Mouse (Mus musculus) embryonic facial prominence, embryonic 14.5 days (tissue): ENCODE measurements around the gene Gm20605. TPM values are rescaled to one million over a fixed set of nuclear protein-coding genes. Genes with fewer than 3 reads are reported as not detected.

Experiments
- polyA plus RNA-seq: library from polyadenylated mRNA; unstranded; fragments of >200 nt; fragmentation: Nextera tagmentation; extraction: Ambion mirVana; gene quantifications from 2 replicates; pipeline ENCODE4 v1.2.1, GENCODE M21; 2014

The Gm20605 gene
- polyA plus RNA-seq, 1 experiment from 2014 or later = 6.4 TPM

Other genes starting within 250 kb of the Gm20605 start
- gene Zan, start 152.1 kb upstream of the Gm20605 start, polyA plus RNA-seq = 0.21 and 0.26 TPM in 2 replicates
- gene Pop7, start 126.7 kb upstream of the Gm20605 start, polyA plus RNA-seq = 49.8 and 52.0 TPM in 2 replicates
- gene Gigyf1, start 110.6 kb upstream of the Gm20605 start, polyA plus RNA-seq = 8.9 and 9.4 TPM in 2 replicates
- 0.30 TPM in 1 of 2 replicates, not detected in the other for gene Epo, start 95.9 kb upstream of the Gm20605 start, polyA plus RNA-seq
- 430 and 472 TPM in 2 replicates for gene Gnb2, start 95.7 kb upstream of the Gm20605 start, polyA plus RNA-seq
- 4.4 and 5.2 TPM in 2 replicates for gene Actl6b, start 75.7 kb upstream of the Gm20605 start, polyA plus RNA-seq
- 1.1 and 1.3 TPM in 2 replicates for gene Tfr2, start 59.3 kb upstream of the Gm20605 start, polyA plus RNA-seq
- gene Mospd3, start 28.1 kb upstream of the Gm20605 start, polyA plus RNA-seq = 43.0 and 45.6 TPM in 2 replicates
- 242 and 292 TPM in 2 replicates for gene Pcolce, start 15.4 kb upstream of the Gm20605 start, polyA plus RNA-seq
- gene Fbxo24, start 173 bp upstream of the Gm20605 start, polyA plus RNA-seq = 0.10 and 0.25 TPM in 2 replicates
- gene Lrch4, start 54 bp upstream of the Gm20605 start, polyA plus RNA-seq = 36.5 and 40.1 TPM in 2 replicates
- 6.3 and 7.2 TPM in 2 replicates for gene Sap25, start 12.2 kb downstream of the Gm20605 start, polyA plus RNA-seq
- gene Irs3, start 16.5 kb downstream of the Gm20605 start, polyA plus RNA-seq = 0.14 and 0.21 TPM in 2 replicates
- gene Agfg2, start 55.6 kb downstream of the Gm20605 start, polyA plus RNA-seq = 10.2 and 10.4 TPM in 2 replicates
- gene Nyap1, start 112.4 kb downstream of the Gm20605 start, polyA plus RNA-seq = 1.5 TPM in 2 replicates
- gene Tsc22d4, start 116.6 kb downstream of the Gm20605 start, polyA plus RNA-seq = 134 and 141 TPM in 2 replicates
- gene Ppp1r35, start 149.7 kb downstream of the Gm20605 start, polyA plus RNA-seq = 31.3 and 39.5 TPM in 2 replicates
- gene Mepce, start 158.5 kb downstream of the Gm20605 start, polyA plus RNA-seq = 12.2 and 15.2 TPM in 2 replicates
- gene Zcwpw1, start 158.6 kb downstream of the Gm20605 start, polyA plus RNA-seq = 16.5 and 18.8 TPM in 2 replicates
- gene Pilra, start 207.1 kb downstream of the Gm20605 start, polyA plus RNA-seq = 0.71 and 0.78 TPM in 2 replicates
- 0.39 and 0.56 TPM in 2 replicates for gene Pilrb1, start 228.9 kb downstream of the Gm20605 start, polyA plus RNA-seq
- 0.46 and 0.52 TPM in 2 replicates for gene Pilrb2, start 242.6 kb downstream of the Gm20605 start, polyA plus RNA-seq